Mouse (Mus musculus) T-helper 17 cell (primary cell): ENCODE data around the gene Olfr1247.
"Not testable (repeated sequence)": the region's sequence is repeated elsewhere in the genome, so short reads cannot be mapped to it uniquely, and the experiment has no call there.

Experiments used
- in situ Hi-C, 2 experiments: fragments of 300-600 bp; cut with MboI, MseI; formaldehyde crosslinking; loops; 1 replicate in 1 of 2; 2 replicates in 1 of 2; pipeline ENCODE4 v1.15.1; 2025; ENCODE audit warnings: high pct_unique_total_duplicates in 2 of 2

The Olfr1247 gene

GRCm38 (mm10) chr2:89614030-89614429 is at the start of gene Olfr1247:
Gene Olfr1247, minus strand, starts transcription at chr2:89614130.
- in situ Hi-C loops, result no loop called here

- in situ Hi-C loops, result no loop called here
These were observed 47.4 kb upstream of the Olfr1247 start, which contains the start of gene Olfr1250 for GRCm38 (mm10) chr2:89661367-89661766. Gene Olfr1250, minus strand, starts transcription at chr2:89661467.

GRCm38 (mm10) chr2:89634883-89635282 is 21.0 kb upstream of the Olfr1247 start, which contains the start of gene Olfr1249:
Gene Olfr1249, minus strand, starts transcription at chr2:89634983.
- in situ Hi-C loops, result no loop called here

GRCm38 (mm10) chr2:89618145-89618544 is 4.2 kb upstream of the Olfr1247 start, which contains the start of gene Olfr1248:
Gene Olfr1248, minus strand, starts transcription at chr2:89618245.
- in situ Hi-C loops, result not testable (repeated sequence)

- in situ Hi-C loops, result no loop called here
These were observed 20.9 kb downstream of the Olfr1247 start, which contains the start of gene Olfr1246 for GRCm38 (mm10) chr2:89593057-89593456. Gene Olfr1246, minus strand, starts transcription at chr2:89593157.

GRCm38 (mm10) chr2:89578347-89578746 is 35.6 kb downstream of the Olfr1247 start, which contains the start of gene Olfr1245:
Gene Olfr1245, minus strand, starts transcription at chr2:89578447.
- in situ Hi-C loops, result no loop called here

- in situ Hi-C loops, result not testable (repeated sequence)
These were observed 51.2 kb downstream of the Olfr1247 start for GRCm38 (mm10) chr2:89562706-89563105.
